Mouse (Mus musculus) ovary, adult 2 months (tissue): ENCODE data around the gene Chn2. TPM values are rescaled to one million over a fixed set of nuclear protein-coding genes. Genes with fewer than 3 reads are reported as not detected.

Experiments used
- polyA plus RNA-seq: library from polyadenylated mRNA; depleted of rRNA; stranded (reverse); fragments of >200 nt; gene quantifications from 2 replicates; pipeline ENCODE4 v1.2.3, GENCODE M21; 2012; rRNA removed

Chn2 gene
- 16.8 and 30.5 TPM in 2 replicates for polyA plus RNA-seq

DNA sequence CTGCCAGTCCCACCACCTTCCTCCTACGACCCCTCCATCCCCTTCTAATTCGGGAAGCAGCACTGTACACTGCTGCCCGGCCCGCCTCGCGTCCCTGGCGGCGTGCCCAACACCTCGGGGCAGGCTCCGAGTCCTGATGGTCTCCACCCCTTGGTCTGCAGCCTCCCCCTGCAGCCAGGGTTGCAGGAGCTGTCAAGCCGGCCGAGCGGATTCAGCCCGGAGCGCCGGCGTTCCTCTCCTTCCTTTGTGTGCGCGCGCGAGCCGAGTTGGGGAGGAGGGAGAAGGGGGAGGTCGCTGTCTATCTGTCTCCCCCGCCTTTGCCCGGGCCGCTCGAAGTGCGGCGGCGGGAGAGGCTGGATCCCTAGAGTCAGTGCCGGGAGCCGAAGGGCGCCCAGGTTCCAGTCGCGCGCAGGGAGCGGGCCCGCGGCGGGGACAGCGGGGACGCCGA is at the start of gene Chn2:
Gene Chn2 (plus strand): TSS at position 198 of the 448 bp plus-strand sequence.

DNA sequence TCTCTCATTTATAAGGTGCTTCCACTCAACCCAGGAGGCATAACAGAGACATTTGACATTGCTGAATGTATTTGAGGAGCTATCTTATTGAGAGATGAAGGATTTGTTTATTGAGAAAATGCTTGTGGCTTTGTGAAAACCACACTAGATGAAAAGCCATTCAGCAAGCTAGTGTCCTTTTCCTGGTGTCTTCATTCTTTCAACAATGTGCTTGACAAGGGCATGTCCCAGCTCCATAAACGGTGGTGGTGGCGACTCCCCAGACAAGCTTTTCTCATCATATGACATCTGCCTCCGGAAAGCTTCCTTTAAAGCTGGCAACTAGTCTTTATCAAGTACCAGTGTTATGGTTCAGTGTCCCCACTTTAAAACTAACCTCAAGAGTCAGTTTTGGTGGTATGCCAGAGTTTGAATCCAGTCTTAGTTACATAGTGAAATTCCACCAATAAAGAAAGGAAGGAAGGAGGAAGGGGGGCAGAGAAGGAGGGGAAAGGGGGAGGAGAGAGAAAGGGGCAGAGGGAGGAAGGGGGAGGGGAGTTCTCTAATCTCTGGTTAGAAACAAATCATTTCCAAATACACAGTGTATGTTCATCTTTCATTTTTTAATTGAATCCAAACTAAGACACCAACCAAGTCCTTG is 286.0 kb downstream of the Chn2 start, which contains the start of gene Prr15:
Gene Prr15 (plus strand): TSS at position 590 of the 640 bp plus-strand sequence.

Other genes with a start within 250 kb of the Chn2 start
- gene Tril, start 218.7 kb upstream of the Chn2 start, polyA plus RNA-seq: 45.8 and 48.0 TPM in 2 replicates
- 0.24 TPM in 1 of 2 replicates, not detected in the other for gene Cpvl, start 60.9 kb upstream of the Chn2 start, polyA plus RNA-seq